Mouse (Mus musculus): ENCODE measurements around the gene Nmb. TPM values are rescaled to one million over a fixed set of nuclear protein-coding genes. Genes with fewer than 3 reads are reported as not detected.
"Not testable (repeated sequence)": the region's sequence is repeated elsewhere in the genome, so short reads cannot be mapped to it uniquely, and the experiment has no call there.

Nmb gene
- total RNA-seq (2021), result 10 to 100 TPM in 1 of 2 experiments, 1 to 10 TPM in 1; 9.9 to 12.7 TPM
- long read RNA-seq, partial matches to known transcripts, result 0 of 6 reads
- long read RNA-seq, other reads (novel, unspliced or antisense), result 0 of 6 reads

DNA sequence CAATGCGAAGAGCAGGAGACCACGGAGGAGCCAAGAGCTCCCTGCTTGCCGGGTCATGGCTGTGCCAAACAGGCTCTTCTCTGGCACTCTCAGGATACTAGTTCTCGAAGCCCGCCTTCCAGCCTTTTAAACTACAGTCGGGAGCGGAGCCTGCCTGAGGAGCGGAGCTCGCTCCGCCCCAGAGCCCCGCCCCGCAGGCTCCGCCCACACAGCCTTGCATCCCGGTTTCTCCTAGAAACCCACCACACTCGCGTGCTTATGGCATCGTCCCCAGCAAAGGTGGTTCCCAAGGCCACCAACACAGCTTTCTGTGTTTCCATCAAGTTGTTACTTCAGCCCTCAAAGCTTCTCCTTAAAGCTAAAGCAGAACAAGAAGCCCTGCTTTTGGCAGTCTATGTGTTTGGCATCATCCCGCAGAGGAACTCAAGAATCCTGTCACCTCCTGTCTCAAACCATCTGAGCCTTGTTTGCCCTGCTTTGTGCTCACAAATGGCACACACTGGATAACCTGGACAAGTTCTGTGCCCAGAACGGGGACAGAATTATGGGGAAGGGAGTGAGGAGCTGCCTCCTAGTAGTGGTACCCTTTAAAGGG lies at the start of gene Nmb:
TSS of gene Nmb (minus strand) at position 156 of the 595 bp plus-strand sequence.
- DNase-seq (ENCODE audit: low spot score in 2 of 2), result peak; percentile 62 to 72

DNA sequence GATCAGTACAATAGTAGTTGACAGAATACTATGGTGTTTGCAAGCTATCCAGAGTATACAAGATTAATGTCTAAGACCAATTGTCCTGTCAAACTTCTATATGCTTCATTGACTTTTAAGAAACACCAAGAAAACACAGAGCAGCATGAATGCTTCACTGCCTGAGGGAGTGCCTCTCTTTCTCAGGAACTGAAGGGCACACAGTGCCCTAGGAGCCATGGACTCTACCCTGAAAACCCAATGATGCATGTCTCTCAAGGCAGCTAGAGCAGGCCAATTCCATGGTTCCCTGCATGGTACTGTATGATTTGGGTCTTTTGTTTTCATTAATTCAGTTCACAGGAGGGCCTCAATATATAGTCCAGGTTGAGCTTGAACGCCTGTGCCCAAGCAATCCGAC lies 49.4 kb upstream of the Nmb start:
- no peak for DNase-seq (ENCODE audit: low spot score in 2 of 2)

DNA sequence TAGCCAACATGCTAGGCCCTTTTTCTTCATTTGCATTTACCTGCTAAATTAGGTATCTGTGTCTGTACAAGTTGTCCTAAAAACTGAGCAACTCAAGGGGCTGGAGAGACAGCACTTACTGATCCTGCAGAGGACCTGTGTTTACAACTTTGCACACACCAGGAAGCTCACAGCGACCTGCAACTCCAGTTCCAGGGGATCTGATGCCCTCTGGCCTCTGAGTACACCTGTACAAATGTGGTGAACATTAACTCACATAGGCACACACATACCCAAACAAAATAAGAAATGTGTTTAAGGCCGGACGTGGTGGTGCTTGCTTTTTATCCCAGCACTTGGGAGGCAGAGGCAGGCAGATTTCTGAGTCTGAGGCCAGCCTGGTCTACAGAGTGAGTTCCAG lies 47.3 kb upstream of the Nmb start:
- DNase-seq (ENCODE audit: low spot score in 2 of 2), result no peak

DNA sequence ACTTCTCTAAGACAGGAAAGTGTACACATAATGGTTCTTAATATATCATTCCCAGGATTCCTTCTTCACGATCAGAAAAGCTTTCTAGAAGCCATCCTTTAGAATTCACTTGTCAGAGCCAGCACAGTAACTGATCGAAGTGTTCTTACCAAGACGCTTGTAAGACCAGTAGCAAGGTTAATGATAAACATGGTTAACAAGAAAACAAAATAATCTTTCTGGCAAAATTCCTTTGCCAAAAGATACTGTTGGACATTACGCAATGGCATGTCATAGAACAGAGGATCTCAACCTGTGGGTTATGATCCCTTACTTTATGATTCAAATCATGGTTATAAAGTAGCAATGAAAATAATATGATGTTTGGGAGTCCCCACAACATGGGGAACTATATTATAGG lies 46.6 kb upstream of the Nmb start:
- DNase-seq (ENCODE audit: low spot score in 2 of 2), result no peak

DNA sequence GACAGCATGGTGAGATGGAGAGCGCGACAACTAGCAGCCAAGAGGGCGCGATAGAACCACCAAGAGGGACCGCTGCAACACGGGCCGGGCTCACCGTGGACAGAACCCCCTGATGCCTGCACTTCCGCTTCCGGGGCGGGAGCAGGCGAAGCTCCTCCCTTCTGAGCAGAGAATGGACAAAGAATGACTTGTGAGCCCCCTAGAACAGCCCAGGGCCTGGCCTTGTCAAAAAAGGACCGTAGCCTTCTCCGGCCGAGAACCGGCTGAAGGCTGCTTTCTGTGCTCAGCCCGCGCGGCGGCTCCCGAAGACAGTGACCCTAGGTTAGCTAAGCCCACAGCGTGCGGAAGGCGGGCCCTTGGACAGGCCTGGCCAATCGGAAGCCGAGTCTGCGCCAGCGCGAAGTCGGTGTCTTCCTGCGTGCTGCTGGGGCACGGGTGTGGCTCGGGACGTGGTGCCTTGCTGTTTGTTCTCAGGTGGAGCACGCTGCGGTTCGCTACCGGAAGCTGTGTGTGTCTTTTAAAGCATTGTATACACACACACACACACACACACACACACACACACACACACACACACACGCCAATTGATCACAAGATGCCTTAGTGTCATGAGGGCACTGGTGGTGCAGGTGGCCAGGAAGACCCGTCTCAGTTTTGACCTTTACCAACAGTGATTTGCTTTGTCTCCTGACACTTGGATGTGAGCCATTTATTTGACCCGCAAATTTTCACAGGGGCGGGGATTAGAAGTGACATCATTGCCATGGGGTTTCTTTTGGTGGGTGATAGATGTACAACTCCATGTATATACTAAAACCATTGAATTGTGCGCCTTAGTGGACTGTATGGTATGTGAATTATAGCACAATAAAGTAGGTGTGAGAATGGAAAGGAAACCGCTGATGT lies 42.8 kb upstream of the Nmb start, which contains the start of gene Sec11a:
TSS of gene Sec11a (minus strand) at position 336 of the 906 bp plus-strand sequence.
- DNase-seq (ENCODE audit: low spot score in 2 of 2), result peak; percentile 95 to 96

DNA sequence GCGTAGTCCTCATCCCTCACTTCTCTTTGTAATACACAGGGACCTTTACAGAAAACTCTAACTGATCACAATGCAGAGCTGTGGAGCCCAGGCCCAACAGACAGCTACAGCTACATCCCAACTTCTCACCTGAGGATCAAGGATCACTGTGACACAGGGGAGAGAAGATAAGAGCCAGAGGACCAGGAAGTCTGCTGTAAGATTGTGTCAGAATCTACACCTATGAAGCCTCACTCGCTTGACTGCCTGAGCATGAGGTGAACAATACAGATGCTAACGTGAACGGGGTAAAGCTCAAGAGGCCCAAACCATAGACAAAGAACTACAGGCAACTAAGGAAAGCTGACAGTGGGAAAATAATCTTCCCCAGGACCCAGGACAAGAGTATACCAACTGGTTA lies 34.9 kb upstream of the Nmb start:
- no peak for DNase-seq (ENCODE audit: low spot score in 2 of 2)

DNA sequence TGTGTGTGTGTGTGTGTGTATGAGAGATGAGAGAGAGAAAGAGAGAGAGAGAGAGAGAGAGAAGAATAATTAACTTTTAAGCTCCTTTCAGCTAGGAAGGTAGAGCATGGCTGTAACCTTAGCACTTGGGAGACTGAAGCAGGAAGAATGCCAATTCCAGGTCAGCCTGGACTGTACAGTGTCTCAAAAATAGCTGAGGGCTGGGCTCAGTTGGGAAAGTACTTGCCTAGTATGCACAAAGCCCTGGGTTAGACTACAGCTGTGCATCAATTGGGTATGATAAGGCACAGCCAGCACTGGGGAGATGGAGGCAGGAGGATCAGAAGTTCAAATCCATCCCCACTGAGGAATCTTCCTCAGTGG lies 32.4 kb upstream of the Nmb start:
- not testable (repeated sequence) for DNase-seq (ENCODE audit: low spot score in 2 of 2)

DNA sequence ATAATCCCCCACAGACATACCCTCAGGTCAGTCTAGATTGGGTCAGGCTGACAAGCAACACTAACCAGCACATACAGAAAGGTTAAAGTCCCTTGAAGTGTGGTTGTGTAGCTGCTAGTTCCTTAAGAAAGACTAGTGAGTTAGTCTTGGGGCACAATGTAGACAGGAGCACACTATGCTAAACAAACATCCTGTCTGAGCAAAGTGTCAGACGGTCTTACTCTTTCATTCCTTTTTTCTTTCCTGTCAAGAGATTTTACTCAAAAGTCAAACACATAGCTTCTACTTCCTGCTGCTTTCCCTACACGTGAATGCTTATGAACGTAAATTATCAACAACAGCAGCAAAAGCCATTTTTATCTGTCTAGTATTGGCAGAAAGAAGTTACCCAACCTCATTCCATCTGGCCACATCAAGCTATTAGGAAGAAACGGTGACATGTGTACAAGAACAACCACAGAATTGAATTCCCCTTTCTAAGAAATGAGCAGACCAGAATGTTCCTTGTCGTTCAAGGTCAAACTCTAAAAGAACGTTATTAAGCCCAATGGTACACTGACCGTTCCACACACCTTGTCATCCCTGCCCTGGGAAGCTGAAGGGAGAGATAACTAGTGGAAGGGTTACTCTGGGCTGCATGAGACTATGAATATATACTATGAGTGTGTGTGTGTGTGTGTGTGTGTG lies 31.9 kb upstream of the Nmb start:
- DNase-seq (ENCODE audit: low spot score in 2 of 2), result not testable (repeated sequence)

DNA sequence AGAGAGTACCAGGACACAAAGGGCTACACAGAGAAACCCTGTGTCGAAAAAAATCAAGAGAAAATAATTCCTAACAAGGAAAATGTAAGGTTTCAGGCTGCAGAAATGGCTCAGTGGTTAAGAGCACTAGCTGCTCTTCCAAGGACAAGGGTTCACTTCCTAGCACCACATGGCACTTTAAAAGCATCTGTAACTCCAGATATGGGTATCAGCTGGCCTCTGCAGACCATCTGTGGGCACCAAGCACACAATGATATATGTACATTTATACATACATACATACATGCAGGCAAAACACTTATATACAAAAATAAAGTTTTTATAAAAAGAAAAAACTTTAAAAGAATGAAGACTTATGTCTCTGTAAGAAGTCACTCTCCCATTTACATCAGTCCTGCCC lies 31.0 kb upstream of the Nmb start:
- no peak for DNase-seq (ENCODE audit: low spot score in 2 of 2)

DNA sequence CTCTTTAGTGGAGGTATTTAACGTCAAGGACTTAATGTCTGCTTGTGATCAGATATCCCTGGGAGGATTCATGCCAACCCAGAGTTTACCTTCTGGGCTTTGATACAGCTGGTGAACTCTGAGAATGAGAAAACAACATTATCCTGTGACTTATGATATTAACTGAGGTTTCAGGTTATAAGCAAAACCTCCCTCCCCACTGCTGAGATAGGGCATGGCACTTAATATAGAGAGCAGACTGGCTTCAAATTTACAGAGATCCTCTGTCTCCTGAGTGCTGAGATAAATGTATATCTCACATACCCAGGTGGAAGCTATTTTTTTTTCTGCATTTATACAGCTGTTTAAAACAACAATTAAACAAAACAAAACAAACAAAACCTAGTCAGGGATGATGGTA lies 27.9 kb upstream of the Nmb start:
- DNase-seq (ENCODE audit: low spot score in 2 of 2), result no peak

DNA sequence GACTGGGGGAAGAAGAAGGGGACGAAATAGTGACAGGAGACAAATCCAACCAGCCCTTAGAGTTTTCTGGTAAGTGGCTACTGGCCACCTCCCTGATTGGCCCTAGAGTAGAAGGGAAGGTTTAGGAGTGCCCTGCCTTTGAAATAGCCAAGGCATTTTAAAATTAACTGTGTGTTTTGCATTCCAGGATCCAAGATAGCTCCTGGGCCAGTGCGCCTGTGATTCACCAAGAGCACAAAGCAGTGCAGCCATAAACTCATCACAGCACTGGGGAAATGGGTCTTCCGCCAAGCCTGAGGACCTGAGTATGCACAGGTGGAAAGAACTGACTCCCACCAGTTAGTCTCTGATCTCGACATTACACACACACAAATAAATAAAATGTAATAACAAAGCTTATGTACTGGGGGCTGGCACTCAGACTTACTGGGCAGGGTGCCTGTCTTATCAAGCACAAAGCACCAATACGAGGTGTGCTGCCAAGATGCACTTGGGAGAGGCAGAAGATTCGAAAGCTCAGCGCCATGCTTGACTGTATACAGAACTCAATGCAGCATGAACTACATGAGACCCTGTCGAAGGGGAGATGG lies 26.8 kb upstream of the Nmb start:
- no peak for DNase-seq (ENCODE audit: low spot score in 2 of 2)

DNA sequence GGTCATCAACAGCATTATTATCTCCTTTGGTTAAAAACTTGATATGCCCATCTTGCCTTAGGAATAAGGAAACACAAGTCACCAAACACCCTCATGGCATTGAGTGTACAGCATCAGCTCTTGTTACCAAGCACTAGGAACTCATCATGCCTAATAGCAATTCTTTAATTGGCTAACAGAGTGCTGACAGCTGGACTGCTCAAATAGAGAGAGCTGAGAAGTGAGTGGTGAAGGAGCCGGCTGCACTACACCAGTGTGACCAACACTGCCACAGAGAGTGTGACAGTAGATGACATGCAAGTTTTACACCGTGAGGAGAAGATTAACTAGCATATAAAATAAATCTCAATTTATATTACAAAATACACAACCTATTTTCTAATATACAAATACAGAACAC lies 18.3 kb upstream of the Nmb start:
- no peak for DNase-seq (ENCODE audit: low spot score in 2 of 2)

DNA sequence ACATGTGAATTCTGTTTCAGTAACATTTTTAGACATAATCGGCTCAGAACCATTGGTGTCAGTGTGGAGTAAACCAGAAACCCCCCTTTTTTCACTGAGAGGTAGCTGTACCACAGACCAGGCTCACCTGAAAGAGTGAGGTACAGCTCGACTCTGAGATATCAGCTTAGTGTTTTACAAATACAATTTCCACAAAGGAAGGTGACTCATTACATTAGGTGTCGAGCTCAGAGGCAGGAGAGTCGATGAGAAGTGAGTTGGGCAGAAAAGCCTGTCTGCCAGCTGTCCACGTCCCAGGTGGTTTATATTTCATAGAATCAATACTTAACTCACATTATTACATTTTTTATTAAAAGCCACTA lies 14.8 kb upstream of the Nmb start:
- no peak for DNase-seq (ENCODE audit: low spot score in 2 of 2)

DNA sequence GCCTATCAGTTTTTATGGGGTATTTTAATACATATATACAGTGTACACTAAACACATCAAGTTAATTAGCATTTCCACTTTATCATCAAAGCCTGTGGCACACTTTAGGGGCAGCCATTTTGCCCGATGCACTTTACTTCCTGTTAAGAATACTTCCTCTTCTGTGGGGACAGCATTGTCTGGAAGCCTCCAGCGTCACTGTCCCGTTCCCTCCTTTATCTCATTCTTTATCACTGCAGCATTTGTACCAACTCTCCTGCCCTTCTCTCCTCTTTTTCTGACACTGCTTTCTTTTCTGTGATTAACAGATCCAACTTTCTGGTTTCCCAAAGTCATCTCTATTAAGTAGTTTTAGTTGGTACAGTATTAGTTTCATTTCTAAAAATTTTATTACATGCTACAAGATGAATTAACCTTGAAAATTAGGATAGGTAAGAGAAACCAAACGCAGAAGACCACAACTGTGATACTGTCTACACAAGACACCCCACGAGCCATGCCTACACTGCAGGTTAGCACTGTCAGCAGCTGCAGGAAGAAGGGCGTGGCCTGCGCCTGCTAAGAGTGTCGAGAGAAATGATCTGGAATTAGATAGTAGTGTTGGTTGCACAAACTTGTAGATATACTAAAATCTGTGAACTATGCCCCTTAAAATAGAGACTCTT lies 14.2 kb upstream of the Nmb start:
- no peak for DNase-seq (ENCODE audit: low spot score in 2 of 2)

DNA sequence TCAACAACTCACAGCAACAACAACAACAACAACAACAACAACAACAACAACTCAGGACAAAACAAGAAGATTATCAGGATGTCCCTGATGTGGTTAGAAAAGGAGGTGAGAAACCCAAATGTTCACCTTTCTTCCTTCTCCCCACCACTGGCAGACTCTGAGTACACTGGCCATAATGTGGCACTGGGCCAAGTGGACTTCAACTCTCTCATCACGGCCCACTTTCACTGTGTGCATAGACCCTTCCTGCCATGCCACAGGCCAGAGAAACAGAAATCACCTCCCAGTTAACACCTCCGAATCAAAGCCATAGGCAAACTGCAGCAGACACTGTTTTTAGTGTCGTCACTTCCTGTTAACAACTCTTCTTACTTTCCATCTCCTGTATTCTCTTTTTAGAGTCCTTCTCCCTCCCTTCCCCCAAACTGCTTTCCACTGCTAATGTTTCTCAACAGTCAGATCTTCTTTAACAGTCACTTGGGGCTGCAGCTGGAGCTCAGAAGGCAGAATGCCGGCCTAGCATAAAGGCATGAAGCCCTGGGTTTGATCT lies 13.1 kb upstream of the Nmb start:
- DNase-seq (ENCODE audit: low spot score in 2 of 2), result no peak

DNA sequence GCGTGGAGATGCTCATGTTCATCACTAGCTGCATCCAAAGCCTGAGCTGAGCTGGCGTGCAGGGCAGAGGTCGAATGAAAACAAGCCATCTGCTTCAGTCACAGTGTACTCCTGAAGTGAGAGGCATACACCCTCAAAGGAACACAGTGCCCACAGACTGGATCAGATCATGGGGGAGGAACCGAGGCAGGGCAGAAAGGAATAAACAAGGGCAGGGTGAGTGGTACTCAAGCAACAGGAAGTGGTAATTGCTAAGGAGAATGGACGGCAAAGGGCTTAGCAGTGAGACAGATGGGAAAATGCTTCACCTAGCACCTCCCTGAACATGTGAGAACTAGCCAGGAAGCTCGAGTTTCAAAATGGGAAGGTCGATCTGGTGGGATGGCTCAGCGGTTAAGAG lies 7.6 kb upstream of the Nmb start:
- no peak for DNase-seq (ENCODE audit: low spot score in 2 of 2)

DNA sequence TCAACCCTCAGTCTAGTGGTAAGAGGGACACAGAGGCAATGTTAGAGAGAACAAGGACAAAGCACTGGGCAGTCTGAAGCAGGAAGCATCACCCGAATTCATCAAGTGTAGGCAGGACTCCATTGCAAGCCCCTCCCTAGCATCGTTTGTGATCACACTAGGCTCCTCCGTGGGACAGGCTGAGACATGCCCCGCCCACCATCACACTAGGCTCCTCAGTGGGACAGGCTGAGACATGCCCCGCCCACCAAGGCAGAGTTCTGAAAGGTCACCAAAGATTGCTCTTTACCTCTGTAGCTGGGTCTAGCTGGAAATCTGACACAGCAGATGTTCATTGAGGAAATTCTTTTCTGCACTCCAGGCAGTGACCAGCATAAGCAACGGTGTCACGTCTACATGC lies 6.2 kb upstream of the Nmb start:
- DNase-seq (ENCODE audit: low spot score in 2 of 2), result no peak

DNA sequence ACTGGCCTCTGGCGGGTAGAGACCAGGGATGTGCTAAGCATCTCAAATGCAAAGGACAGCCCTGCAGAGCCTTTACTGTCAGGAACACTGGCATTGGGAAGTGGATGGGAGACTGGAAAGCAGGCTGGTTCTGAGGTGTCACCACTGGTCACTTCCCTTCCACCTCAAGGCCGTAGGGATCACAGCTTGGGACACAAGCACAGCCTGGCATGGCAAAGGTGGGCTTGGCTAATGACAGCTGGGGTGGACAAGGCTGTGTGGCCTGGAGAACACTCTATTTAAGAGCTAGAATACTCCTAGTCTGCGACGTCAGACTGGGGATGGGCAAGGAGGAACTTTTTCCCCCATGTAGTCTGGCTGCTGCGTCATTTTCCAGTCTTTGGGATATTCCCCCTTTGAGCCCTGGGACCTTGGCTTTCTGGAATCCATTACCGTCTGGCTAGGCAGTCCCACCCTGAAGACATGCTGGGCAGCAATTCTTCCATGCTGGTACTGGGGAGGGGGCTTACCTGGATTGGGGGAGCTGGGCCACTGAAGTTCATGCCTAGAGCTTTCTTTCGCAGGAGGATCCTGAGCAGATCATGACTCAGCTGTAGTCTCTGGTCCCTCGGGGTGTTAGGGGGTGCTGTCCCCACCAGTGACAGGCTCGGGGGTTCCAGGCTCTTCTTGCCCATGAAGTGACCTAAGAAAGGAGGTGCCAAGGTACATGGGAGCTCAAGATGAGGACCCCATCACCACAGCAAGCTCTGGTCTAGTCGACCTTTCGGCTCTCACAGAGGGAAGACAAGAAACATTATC lies 1.1 kb downstream of the Nmb start:
- no peak for DNase-seq (ENCODE audit: low spot score in 2 of 2)

DNA sequence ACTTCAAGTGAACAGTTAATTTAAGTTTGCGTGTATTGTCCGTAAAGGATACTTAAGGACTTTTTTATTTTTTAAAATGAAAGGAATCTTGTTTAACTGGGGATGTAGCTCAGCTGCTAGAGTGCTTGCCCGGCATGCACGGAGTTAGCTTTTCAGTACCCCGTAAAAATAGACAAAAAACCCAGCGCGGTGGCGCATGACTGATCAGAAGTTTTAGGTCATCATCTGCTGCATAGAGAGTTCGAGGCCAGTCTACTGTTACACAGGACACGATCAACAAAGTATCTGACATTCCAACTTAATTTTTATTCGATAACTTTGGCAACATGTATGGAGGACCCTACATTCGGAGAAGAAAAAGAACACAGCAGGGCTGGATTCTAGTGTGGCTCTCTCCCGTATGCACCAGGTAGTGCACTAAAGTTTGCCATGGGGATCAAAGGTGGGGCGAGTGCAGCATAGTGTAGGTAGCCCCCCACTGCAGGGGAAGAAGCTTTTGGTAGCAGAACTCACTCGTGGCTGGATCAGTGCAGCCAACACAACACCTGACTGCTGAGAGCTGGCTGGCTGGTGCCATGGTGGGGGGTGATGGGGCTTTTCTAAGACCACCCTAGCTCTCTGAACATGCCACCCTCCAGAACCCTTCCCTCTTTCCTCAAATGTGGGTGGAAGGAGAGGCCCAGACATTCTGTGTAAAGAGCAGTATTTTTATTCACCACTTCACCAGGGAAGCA lies 3.2 kb downstream of the Nmb start:
- DNase-seq (ENCODE audit: low spot score in 2 of 2), result no peak

Measured in layer of hippocampus, postnatal 10 days (tissue).